Mouse (Mus musculus): ENCODE measurements at regions not wholly inside any gene's neighbourhood (a gene's known extent, or its start where the extent isn't known, plus 50 kb on each side); places are given as distances from the start of the nearest gene placed in this dataset.

DNA sequence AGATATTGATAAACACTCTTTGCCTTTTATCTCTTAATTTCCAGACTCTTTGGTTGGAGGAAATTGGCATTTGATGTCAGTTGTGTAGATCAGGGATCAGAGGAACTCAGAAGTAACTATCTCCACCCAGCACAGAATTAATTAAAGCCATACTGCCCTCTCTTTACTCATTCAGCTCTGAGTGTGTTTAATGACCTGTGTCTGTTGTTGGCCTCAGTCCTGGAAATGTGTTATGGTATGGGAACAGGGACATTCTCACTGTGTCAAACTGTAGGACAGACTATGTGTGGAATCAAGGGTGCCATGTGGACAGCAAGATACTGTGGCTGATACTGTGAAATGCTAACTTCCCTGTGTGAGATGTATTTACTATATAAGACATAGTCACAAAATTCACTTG, 151.3 kb upstream of the Nrp1 start:
- Histone ChIP-seq H3K4me2 (ENCODE audit: low read depth) (no peak overlapping the region), H3K27me3 (ENCODE audit: control insufficient read depth, insufficient read depth, insufficient read length) (no peaks in the 10 kb centered on the region), H3ac (ENCODE audit: control insufficient read depth, insufficient read length) (no peak overlapping the region), H3K4me3 (no peak overlapping the region), H3K79me2 (ENCODE audit: control insufficient read depth, insufficient read depth) (no peaks in the 10 kb centered on the region), H3K36me3 (ENCODE audit: control insufficient read depth, insufficient read depth) (no peaks in the 10 kb centered on the region)
- TF ChIP-seq TCF12 (IDR thresholded peaks at IDR 0.05; ENCODE audit: insufficient read depth, poor library complexity, severe bottlenecking) = no peak
- no peak for TF ChIP-seq MYOG (IDR thresholded peaks at IDR 0.05; ENCODE audit: control insufficient read depth in 1 of 3, insufficient read depth in 1 of 3, insufficient read length in 2 of 3, low read depth in 2 of 3)

DNA sequence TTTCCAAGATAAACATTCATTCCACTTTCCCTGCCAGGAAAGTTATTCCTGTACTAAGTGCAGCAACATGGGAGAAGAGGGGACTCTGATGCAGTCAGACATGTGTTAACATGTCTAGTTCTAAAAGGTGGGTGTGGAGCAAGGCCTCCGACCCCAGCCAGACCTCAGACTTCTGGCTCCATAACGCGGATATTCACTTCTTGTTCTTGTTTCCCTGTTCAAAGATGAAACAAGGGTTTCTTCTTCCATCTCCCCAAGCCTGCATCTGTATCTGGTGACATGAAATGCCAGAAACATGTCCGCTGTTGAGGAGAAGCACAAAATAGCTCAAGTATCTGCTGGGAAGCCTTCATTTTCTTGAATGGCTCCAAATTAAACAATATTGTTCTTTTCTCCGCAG, 147.6 kb upstream of the Nrp1 start:
- Histone ChIP-seq H3K27me3 (ENCODE audit: control insufficient read depth, insufficient read depth, insufficient read length) (no peaks in the 10 kb centered on the region), H3K36me3 (ENCODE audit: control insufficient read depth, insufficient read depth) (no peaks in the 10 kb centered on the region), H3K4me2 (ENCODE audit: low read depth) (no peak overlapping the region), H3ac (ENCODE audit: control insufficient read depth, insufficient read length) (no peak overlapping the region), H3K79me2 (ENCODE audit: control insufficient read depth, insufficient read depth) (no peaks in the 10 kb centered on the region), H3K4me3 (no peak overlapping the region)
- TF ChIP-seq REST (IDR thresholded peaks at IDR 0.05; ENCODE audit: insufficient read depth, insufficient read length) (no peak), MYOD1 (IDR thresholded peaks at IDR 0.05; ENCODE audit: control insufficient read depth in 1 of 3, insufficient read length in 2 of 3, low read depth in 2 of 3) (no peak), SRF (IDR thresholded peaks at IDR 0.05; ENCODE audit: control insufficient read depth, insufficient read length, low read depth) (no peak), TCF3 (IDR thresholded peaks at IDR 0.05; ENCODE audit: insufficient read length, low read depth) (no peak), USF1 (IDR thresholded peaks at IDR 0.05; ENCODE audit: low read depth) (no peak), MYOG (IDR thresholded peaks at IDR 0.05; ENCODE audit: control insufficient read depth in 1 of 3, insufficient read depth in 1 of 3, insufficient read length in 2 of 3, low read depth in 2 of 3) (no peak), POLR2A (IDR thresholded peaks at IDR 0.05; ENCODE audit: insufficient read length, low read depth) (no peak), MAX (IDR thresholded peaks at IDR 0.05; ENCODE audit: low read depth) (no peak), E2F4 (IDR thresholded peaks at IDR 0.05; ENCODE audit: insufficient read depth) (no peak), TCF12 (IDR thresholded peaks at IDR 0.05; ENCODE audit: insufficient read depth, poor library complexity, severe bottlenecking) (no peak), CEBPB (IDR thresholded peaks at IDR 0.05; ENCODE audit: insufficient read depth, poor library complexity, severe bottlenecking) (no peak), POLR2AphosphoS2 (IDR thresholded peaks at IDR 0.05; ENCODE audit: insufficient read length, low read depth) (no peak)

DNA sequence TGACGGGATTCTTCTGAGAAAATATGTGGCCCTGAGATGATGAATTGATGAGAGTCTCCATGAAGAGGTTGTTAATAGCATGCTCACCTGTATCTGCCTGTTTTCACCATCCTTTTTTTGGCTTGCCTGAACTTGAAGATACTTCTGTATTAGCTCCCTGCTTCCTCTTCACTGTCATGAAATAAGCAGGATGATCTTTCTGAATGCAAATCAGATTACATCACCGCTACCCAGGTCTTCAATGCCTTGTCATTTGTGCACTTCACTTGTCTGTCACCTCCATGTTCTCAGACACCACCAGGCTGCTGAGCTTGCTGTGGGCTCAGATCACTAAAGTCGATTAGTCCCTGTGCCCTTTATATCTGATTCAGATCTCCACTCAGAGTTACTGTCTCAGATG, 146.2 kb upstream of the Nrp1 start:
- no peak overlapping the region for H3K4me2 ChIP-seq (ENCODE audit: low read depth)
- TF ChIP-seq TCF12 (IDR thresholded peaks at IDR 0.05; ENCODE audit: insufficient read depth, poor library complexity, severe bottlenecking) (no peak), POLR2AphosphoS2 (IDR thresholded peaks at IDR 0.05; ENCODE audit: insufficient read length, low read depth) (no peak), CEBPB (IDR thresholded peaks at IDR 0.05; ENCODE audit: insufficient read depth, poor library complexity, severe bottlenecking) (no peak), E2F4 (IDR thresholded peaks at IDR 0.05; ENCODE audit: insufficient read depth) (no peak), SRF (IDR thresholded peaks at IDR 0.05; ENCODE audit: control insufficient read depth, insufficient read length, low read depth) (no peak)
- no peak overlapping the region for H3ac ChIP-seq (ENCODE audit: control insufficient read depth, insufficient read length)

DNA sequence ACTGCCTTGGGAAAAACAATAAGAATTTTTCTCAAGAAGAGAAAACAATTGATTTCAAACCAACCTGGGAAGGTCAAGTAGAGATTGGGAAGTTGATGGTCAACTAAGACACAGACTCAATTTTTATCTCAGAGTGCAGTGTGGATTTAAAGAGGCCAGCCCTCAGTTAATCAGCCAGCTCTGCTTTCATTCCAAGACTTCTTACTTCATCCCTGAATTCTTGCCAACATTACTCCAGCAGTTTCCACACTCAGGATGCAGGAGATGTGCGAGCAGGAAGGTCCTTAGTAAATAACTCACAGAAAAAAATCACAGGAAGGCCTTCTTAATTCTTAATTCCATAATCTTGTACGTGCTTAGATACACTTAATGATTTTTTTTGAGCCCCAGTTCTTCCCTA, 144.1 kb upstream of the Nrp1 start:
- Histone ChIP-seq H3K4me2 (ENCODE audit: low read depth) (no peak overlapping the region), H3K27me3 (ENCODE audit: control insufficient read depth, insufficient read depth, insufficient read length) (no peaks in the 10 kb centered on the region), H3ac (ENCODE audit: control insufficient read depth, insufficient read length) (no peak overlapping the region), H3K79me2 (ENCODE audit: control insufficient read depth, insufficient read depth) (no peaks in the 10 kb centered on the region), H3K36me3 (ENCODE audit: control insufficient read depth, insufficient read depth) (no peaks in the 10 kb centered on the region), H3K4me3 (no peak overlapping the region)
- no peak for TF ChIP-seq TCF3 (IDR thresholded peaks at IDR 0.05; ENCODE audit: insufficient read length, low read depth)
- no peak for TF ChIP-seq TCF12 (IDR thresholded peaks at IDR 0.05; ENCODE audit: insufficient read depth, poor library complexity, severe bottlenecking)
- TF ChIP-seq MYOD1 (IDR thresholded peaks at IDR 0.05; ENCODE audit: control insufficient read depth in 1 of 3, insufficient read length in 2 of 3, low read depth in 2 of 3) = no peak
- TF ChIP-seq SRF (IDR thresholded peaks at IDR 0.05; ENCODE audit: control insufficient read depth, insufficient read length, low read depth) = no peak
- TF ChIP-seq MAX (IDR thresholded peaks at IDR 0.05; ENCODE audit: low read depth) = no peak
- TF ChIP-seq CEBPB (IDR thresholded peaks at IDR 0.05; ENCODE audit: insufficient read depth, poor library complexity, severe bottlenecking) = no peak
- no peak for TF ChIP-seq POLR2A (IDR thresholded peaks at IDR 0.05; ENCODE audit: insufficient read length, low read depth)
- TF ChIP-seq E2F4 (IDR thresholded peaks at IDR 0.05; ENCODE audit: insufficient read depth) = no peak
- no peak for TF ChIP-seq POLR2AphosphoS2 (IDR thresholded peaks at IDR 0.05; ENCODE audit: insufficient read length, low read depth)
- TF ChIP-seq USF1 (IDR thresholded peaks at IDR 0.05; ENCODE audit: low read depth) = no peak

More for the DNA sequence above, 146.2 kb upstream of the Nrp1 start:
- Histone ChIP-seq H3K4me3 (no peak overlapping the region), H3K36me3 (ENCODE audit: control insufficient read depth, insufficient read depth) (no peaks in the 10 kb centered on the region), H3K27me3 (ENCODE audit: control insufficient read depth, insufficient read depth, insufficient read length) (no peaks in the 10 kb centered on the region), H3K79me2 (ENCODE audit: control insufficient read depth, insufficient read depth) (no peaks in the 10 kb centered on the region)

DNA sequence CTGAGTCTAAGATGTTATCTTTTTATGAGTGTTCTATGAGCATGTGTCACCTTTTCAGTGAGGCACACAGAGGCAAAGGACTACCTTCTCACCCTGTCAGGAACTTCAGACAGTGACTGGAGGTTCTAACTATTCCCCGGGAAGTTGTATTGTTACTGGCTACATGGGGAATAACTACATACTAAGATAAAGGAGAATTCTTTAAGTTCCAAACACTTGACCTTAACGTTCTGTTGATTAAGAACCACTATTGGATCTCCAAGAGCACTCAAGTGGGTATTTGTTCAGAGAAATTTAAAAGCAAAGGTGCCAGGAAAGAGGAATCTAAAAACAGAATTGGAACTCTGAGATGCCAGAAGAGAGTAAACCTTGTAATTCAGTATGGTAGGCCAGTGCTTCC, 139.5 kb upstream of the Nrp1 start:
- Histone ChIP-seq H3ac (ENCODE audit: control insufficient read depth, insufficient read length) (no peak overlapping the region), H3K79me2 (ENCODE audit: control insufficient read depth, insufficient read depth) (no peaks in the 10 kb centered on the region), H3K4me2 (ENCODE audit: low read depth) (no peak overlapping the region), H3K27me3 (ENCODE audit: control insufficient read depth, insufficient read depth, insufficient read length) (no peaks in the 10 kb centered on the region), H3K4me3 (no peak overlapping the region), H3K36me3 (ENCODE audit: control insufficient read depth, insufficient read depth) (no peaks in the 10 kb centered on the region)
- TF ChIP-seq E2F4 (IDR thresholded peaks at IDR 0.05; ENCODE audit: insufficient read depth) = no peak
- TF ChIP-seq TCF3 (IDR thresholded peaks at IDR 0.05; ENCODE audit: insufficient read length, low read depth) = no peak
- no peak for TF ChIP-seq USF1 (IDR thresholded peaks at IDR 0.05; ENCODE audit: low read depth)
- TF ChIP-seq MYOG (IDR thresholded peaks at IDR 0.05; ENCODE audit: control insufficient read depth in 1 of 3, insufficient read depth in 1 of 3, insufficient read length in 2 of 3, low read depth in 2 of 3) = no peak
- no peak for TF ChIP-seq POLR2A (IDR thresholded peaks at IDR 0.05; ENCODE audit: insufficient read length, low read depth)
- no peak for TF ChIP-seq POLR2AphosphoS2 (IDR thresholded peaks at IDR 0.05; ENCODE audit: insufficient read length, low read depth)
- TF ChIP-seq MYOD1 (IDR thresholded peaks at IDR 0.05; ENCODE audit: control insufficient read depth in 1 of 3, insufficient read length in 2 of 3, low read depth in 2 of 3) = no peak
- no peak for TF ChIP-seq TCF12 (IDR thresholded peaks at IDR 0.05; ENCODE audit: insufficient read depth, poor library complexity, severe bottlenecking)

Measured in myocyte (in vitro differentiated cells).